Mouse (Mus musculus): ENCODE measurements at regions not wholly inside any gene's neighbourhood (a gene's known extent, or its start where the extent isn't known, plus 50 kb on each side); places are given as distances from the start of the nearest gene placed in this dataset.

DNA sequence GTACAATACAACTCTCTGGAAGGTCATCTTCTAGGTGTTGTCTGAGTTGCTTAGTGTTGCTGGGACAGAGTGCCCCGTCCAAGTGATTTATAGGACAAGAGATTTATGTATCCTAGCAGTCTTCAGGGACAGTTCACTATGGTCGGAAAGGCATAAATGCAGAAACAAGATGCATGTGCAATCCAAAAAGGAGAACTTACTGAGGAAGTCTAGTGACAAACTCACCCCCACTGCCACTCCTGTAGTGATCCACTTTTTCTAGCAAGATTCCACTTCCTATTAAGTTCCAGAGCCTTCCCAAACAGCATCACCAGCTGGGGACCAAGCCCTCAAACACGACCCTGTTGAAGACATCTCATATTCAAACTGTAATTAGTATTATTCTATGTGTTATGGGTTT is 1266.9 kb upstream of the Lrrc6 start:
- no peak for ATAC-seq (replicated peaks; ENCODE audit: low FRiP score, poor library complexity, severe bottlenecking)

DNA sequence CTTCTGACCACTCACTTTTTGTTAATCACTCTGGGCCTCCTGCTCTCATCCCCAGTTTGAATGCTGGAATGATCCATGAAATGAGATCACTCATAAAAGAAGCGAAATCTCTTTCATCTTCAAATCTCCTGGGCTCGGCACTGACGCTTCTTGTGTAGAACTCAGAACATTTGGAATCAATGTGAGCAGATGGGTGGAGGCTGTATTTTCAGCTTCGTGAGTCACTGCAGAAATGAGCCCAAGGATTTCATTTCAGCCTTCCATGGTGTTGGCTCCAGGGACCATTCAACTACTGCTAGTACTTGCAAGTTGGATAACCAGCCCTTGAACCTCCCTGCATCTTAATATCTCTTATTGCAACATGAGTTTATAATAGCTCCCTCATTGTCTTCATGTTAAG is 1258.5 kb upstream of the Lrrc6 start:
- no peak for ATAC-seq (replicated peaks; ENCODE audit: low FRiP score, poor library complexity, severe bottlenecking)

DNA sequence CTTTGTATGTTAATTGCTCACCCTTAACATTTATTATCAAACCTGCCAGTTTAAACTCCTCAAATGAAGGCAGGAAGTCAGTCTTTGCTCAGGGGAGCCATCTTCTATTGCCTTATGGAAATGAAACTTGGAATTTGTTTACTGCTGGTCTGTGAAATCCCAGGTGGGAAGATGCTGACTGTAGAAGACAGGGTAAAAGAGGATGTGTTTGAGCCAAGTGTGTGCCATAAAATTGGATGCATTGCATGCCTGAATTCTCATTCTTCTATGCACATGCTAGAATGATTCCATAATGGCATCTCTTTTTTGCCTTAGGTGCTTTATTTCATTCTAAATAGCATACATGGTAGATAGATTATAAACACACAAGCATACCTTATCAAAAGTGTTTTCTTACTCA is 1249.9 kb upstream of the Lrrc6 start:
- no peak for ATAC-seq (replicated peaks; ENCODE audit: low FRiP score, poor library complexity, severe bottlenecking)

DNA sequence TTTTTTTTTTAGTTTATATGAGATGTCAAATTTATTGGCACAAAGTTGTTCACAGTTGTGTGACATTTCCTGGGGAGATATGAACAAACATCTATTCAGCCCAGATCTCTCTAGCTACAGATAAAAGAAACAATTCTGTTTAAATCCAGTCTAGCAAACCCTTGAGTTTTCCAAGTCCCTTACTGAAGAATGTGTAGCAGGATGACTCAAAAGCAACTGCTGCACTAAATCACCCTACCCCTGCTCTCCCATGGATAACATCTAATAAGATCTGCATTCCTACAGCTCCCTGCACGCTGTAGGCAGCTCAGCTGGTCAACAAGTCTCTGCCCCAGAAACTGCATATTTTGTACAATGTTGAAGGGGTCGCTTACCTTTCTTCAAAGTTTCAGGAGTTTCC is 1242.6 kb upstream of the Lrrc6 start:
- ATAC-seq (replicated peaks; ENCODE audit: low FRiP score, poor library complexity, severe bottlenecking): no peak

DNA sequence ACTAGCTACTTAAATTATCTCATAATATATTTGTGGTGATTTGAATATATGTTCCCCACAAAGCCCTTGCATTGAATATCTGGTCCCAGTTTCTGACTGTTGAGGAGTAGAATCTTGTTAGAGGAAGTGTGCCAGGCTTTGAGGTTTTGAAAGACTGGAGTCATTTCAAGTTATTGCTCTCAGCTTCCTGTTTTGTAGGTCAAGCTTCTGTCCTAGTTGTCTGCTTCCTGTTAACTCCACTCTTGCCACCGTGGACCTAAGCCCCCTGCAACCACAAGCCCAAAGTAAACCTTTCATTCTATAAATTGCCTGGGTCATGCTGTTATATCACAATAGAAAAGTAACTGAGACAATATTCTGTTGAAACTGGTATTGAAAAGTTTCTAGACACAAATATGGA is 1232.3 kb upstream of the Lrrc6 start:
- no peak for ATAC-seq (replicated peaks; ENCODE audit: low FRiP score, poor library complexity, severe bottlenecking)

DNA sequence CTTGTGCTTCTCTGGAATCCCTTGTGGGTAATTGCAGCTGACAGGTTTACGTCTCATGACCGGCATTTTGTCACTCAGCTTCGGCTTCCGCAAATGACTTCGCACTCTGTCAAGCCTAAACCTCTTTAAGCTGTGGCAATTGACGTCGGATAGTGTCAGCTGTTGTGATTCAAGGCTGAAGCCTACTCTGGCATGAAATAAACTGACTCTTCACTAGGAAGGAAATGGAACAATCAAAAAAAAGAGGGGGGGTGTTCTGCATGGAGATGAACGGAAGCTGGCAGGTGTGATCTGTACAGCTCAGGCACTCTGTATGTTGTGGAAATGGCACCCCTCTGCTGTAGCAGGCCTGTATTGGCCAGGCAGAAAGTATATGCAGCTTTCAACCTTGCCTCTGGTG is 1228.8 kb upstream of the Lrrc6 start:
- no peak for ATAC-seq (replicated peaks; ENCODE audit: low FRiP score, poor library complexity, severe bottlenecking)

DNA sequence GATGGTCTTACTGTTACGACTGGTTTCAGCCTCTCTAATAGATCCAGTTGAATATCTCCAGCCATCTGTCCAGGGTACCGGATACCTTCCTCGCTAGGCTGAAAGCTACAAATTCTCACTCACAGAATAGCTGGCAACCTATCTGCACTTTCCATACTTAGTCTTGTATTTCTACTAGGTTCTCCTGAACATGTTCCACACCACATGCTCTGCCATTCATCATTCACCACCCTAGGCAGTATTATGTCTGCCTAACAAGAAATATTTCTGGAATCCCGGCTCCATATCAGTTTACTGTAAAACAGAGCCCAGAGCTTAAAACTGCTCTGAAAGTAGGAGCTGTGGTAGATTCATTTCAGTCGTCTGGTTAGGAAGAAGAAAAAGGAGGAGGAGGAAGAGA is 1224.5 kb upstream of the Lrrc6 start:
- no peak for ATAC-seq (replicated peaks; ENCODE audit: low FRiP score, poor library complexity, severe bottlenecking)

DNA sequence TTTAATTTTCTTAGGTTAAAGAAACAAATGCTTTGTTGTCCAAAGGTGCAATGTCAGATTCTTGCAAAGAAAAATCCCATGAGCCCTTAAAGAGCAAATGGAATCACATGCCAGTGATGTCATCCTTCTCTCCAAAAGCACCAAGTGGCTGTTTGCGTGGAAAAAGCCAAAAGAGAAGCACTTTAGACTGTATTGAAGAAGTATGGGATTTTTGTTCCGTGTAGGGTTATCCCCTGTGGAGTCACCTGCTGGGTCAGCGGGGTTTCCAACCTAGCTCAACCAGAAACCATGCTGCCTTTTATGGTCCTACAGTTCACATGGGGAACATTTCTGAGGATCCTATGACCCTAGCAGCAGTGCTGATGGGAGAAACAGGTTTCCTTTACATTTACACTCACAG is 1213.5 kb upstream of the Lrrc6 start:
- no peak for ATAC-seq (replicated peaks; ENCODE audit: low FRiP score, poor library complexity, severe bottlenecking)

DNA sequence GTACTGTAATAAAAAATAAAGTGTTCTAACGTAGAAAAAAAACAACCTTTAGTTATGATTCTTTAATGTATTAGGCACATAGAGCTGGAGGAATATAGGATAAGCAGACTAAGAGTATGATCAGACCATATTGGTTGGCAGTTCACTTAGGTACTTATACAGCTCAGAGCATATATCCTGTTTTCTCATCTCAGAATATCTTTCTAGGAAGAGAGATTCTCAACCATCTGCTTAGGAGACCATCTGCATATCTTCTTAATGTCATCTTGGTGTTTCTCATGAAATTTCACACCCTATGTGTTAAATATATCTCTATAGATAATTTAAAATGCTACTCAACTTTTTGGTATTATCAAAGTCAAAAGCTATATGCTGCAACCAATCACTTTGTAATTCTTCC is 1185.4 kb upstream of the Lrrc6 start:
- no peak for ATAC-seq (replicated peaks; ENCODE audit: low FRiP score, poor library complexity, severe bottlenecking)

DNA sequence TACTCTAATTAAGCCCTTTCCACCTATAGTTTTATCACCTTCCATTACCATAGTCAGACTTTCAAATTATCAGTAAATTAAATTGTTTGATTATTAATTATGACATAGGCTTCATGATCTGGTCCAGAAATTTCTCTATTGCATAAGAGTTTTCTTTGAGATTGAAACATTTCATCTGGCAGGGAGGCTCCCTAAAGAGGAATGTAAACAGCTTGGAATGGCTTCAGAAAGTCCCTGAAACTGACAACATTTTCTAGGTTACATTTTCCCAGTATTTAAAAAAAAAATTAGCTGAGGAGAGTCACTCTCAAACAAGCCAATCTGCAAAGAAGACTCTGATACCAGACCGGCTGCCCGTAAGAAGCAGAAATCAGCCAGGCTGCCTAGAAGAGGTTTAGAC is 1172.6 kb upstream of the Lrrc6 start:
- ATAC-seq (replicated peaks; ENCODE audit: low FRiP score, poor library complexity, severe bottlenecking): no peak

DNA sequence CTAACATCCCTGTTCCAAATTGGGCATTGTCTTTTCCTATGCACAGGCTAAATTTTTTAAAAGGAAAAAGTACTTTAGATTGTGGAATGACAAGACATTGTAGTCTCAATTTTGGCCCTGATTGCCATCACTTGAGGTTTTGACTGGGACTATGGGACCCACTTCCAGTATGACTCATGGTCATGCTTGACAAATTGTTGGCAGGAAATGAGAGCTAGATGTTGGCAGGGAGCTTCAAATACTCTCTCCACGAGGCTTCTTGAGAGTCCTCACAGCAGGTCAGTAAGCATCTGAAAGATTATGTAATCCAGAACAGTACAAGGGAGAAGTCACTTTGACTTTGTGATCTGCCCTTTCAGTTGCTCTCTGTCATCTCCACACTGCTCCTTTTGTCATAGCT is 1135.4 kb upstream of the Lrrc6 start:
- ATAC-seq (replicated peaks; ENCODE audit: low FRiP score, poor library complexity, severe bottlenecking): no peak

DNA sequence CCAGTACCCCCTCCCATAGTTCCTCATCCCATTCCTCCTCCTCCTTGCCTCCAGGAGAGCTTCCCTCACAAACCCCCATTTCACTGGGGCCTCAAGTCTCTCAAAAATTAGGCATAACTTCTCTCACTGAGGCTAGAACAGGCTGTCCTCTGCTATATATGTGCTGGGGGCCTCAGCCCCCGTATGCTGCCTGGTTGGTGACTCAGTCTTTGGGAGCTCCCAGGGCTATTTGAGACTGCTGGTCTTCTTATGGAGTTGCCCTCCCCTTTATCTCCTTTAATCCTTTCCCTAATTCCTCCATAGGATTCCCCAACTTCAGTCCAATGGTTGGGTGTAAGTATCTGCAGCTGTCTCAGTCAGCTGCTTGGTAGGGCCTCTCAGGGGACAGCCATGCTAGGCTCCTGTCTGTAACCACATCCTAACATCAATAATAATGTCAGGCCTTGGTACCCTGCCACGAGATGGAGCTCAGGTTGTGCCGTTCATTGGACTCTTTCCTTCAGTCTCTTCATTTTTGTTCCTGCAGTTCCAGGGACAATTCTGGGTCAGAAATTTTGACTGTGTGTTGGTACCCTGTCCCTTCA is 1126.1 kb upstream of the Lrrc6 start:
- ATAC-seq (replicated peaks; ENCODE audit: low FRiP score, poor library complexity, severe bottlenecking): no peak

DNA sequence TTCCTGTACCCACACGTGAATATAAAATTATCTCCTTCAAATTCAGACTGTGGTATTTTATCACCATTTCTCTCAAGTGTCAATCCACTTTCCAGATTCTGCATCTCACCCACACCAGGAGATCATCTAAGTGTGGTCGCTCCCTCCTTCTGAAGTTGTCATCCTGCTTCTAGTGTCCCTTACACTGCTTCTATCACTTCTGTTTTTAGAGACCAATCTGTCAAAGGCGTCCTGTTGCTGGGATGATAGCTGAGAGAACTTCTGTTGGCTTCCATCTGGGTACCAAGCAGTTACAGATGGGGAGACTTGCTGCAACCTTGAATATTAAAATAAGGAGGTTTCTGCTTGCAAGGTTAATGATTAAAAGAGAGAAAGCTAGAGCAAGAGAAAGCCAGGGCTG is 1111.2 kb upstream of the Lrrc6 start:
- no peak for ATAC-seq (replicated peaks; ENCODE audit: low FRiP score, poor library complexity, severe bottlenecking)

DNA sequence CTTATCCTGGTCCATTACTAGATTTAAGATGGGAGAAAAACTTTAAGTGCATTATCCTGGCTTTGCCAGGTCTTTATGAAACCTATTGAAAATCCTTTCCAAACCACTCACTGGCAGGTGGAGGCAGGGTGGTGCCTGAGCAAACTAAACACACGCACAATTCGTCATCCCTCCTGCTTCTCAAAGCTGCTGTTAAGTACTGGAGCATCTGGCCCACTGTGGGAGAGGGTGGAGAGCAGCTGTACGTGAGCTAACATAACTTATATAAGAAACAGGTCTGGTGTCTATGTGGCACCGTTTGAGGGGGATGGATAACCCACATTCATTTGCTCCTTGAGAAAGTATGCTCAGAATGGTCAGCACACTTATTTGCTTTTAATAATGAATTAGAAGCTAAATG is 1097.7 kb upstream of the Lrrc6 start:
- ATAC-seq (replicated peaks; ENCODE audit: low FRiP score, poor library complexity, severe bottlenecking): no peak

DNA sequence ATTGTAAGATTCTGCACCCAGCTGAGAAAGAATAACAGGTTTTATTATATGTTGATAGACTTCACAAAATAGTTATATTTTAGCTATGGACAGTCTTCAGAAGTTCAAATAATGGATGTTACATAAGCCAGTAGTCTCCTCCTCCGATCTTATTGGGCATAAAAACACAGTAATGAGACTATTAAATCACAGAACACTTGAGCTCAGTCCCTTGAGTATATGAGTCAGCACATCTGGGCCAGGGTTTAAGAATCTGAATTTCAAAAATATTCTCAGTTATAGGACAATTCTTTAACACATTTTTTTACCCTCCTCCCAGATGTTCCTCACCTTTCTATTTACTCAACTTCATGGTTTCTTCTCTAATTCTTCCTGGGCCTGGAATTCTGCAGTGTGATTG is 1075.9 kb upstream of the Lrrc6 start:
- no peak for ATAC-seq (replicated peaks; ENCODE audit: low FRiP score, poor library complexity, severe bottlenecking)

DNA sequence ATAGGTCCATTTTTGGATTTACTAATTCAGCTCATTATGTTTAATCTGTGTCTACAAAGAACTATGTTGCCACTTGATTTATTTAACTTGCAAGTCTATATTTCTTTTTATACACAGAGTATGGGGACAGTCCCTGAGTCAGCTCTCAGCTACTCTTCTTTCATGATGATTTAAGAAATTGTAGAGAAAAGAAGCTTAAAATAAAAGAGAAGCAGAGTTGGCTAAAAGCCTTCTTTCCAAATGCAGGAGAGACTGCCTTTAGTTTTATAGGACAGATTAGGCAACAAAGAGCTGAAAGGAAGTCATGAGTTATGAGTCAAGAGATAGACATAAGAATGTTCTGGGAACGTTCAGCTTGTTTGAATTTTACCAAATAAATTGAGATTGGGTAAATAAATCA is 1070.9 kb upstream of the Lrrc6 start:
- no peak for ATAC-seq (replicated peaks; ENCODE audit: low FRiP score, poor library complexity, severe bottlenecking)

DNA sequence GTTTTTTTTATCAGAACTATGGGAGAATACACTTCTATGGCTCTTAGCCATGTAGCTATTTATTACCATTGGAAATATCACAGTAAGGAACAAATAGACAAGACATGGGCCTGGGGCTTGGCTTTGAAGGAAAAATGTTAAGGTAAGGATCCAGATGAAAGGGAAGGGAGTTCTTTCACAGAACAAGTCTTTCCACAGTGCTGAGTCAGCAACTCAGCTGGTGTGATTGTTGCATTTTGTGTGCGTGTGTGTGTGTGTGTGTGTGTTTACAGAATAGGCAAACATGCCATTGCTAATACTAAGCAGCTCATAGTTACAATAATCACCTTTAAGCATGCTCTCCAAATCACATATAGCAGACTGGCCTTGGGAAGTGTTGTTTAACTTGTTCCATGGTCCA is 1056.6 kb upstream of the Lrrc6 start:
- no peak for ATAC-seq (replicated peaks; ENCODE audit: low FRiP score, poor library complexity, severe bottlenecking)

DNA sequence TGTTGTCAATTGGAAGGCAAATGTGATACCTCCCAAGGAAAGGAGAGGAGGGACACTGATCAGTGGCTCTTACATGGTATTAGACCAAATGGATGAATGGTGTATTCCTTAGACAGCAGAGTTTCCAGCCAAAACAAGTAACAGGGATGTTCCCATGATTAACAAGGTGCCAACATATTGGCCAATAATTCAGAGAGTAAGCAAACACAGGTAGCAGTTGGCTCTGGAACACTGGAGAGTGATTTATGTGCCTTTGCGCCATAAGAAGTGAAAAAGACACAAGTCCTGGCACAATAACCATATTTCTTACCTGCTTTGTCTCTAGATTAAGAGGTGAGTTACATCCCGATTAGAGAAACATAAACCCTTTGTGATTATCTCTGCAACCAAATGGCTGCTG is 1051.2 kb upstream of the Lrrc6 start:
- no peak for ATAC-seq (replicated peaks; ENCODE audit: low FRiP score, poor library complexity, severe bottlenecking)

DNA sequence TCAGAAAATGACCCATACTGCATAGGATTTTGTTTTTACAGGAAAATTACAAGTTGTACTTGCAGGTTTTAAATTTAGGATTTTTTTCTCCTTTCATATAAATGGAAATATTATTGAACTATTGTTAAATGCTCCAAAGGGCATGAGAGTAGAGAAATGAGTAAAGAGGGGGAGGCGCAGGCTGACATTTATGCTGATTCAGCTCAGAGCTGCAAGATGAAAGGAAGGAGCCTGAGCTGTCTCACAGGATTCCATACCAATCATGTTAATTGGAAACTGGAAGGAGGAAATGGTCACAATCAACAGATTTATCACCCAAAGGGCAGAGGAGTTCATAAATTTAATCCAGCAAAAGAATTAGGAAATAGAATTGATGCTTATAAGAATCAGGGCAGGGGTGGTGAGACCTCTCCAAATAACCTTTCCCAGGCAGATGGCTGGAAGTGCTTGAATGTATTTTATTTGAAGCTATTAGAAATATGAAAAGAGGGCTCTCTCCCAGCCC is 1046.2 kb upstream of the Lrrc6 start:
- no peak for ATAC-seq (replicated peaks; ENCODE audit: low FRiP score, poor library complexity, severe bottlenecking)

DNA sequence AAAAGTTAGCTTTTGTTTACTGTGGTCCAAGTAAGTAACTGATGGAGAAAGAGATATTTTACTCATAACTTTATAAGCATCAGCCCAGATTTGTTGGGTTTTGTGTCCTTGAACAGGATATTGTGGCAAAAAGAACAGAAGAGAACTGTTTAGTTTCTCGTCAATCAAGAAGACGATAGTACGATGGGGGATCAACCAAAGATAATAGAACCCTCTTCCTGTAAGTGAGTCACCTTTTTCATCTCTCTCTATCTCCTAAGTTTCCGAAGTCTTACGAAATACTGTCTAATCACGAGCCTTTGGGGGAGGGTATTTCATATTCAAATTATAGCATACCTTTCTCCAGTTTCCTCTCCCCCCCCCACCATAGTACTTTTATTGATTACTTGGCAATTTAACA is 1045.0 kb upstream of the Lrrc6 start:
- no peak for ATAC-seq (replicated peaks; ENCODE audit: low FRiP score, poor library complexity, severe bottlenecking)

DNA sequence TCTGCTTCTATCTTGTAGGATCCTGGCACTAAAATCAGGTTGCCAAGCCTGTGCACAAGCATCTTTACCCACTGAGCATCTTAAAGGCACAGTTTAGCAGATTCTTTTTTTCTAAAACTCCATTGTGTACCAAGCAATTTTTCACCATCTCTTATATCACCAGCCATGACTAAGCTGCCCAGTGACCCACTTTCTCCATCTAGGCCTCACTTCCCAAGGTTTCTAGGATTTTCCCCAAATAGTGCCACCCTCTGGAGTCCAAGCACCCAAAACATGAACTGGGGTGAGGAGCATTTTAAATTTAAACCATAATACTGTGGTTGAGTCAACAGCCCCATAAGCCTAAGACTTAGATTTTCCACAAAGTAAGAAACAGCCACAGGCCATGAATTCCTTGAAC is 1013.0 kb upstream of the Lrrc6 start:
- ATAC-seq (replicated peaks; ENCODE audit: low FRiP score, poor library complexity, severe bottlenecking): no peak

DNA sequence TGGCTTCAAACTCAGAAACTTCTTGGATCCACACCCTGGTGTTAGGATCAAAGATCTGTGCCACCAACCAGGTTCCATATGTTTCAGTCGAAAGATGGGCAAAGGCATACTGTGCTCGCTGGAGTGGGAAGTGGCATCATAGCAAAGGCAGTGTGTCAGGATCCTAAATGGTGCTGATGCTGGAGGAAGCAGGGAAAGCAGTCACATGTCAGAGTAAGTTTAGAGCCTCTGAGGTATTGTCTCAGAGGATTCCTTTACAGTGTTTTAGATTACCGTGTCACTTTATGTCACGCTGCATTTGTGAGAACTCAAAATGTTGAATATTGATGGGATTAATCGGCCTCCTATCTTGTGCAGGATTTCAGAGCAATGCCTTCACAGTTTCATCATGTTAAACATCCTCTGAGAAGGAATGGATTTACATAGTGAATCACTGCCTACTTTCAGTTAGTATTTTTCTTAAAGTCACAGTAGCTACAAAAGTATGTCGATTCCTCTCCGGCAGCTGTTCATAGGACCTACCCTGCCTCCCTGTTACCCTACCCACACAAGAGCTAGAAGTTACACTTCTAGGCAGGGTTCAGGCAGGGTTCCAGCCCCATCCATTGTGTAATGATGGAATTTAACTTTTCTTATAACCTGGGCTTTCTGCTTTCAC is 994.4 kb upstream of the Lrrc6 start:
- ATAC-seq (replicated peaks; ENCODE audit: low FRiP score, poor library complexity, severe bottlenecking): no peak

All from erythroid progenitor cell, adult 5-6 weeks (primary cell).